Mouse (Mus musculus) megakaryocyte, embryonic 14.5 days (primary cell): Measurements from ENCODE around the gene Tecta.

Source experiments
- FLI1 ChIP-seq: IDR thresholded peaks from 2 replicates; pipeline ENCODE4 v1.6.1; 2012; ENCODE audit warnings: low read length, inconsistent platforms, mixed read lengths
- GATA1 ChIP-seq: IDR thresholded peaks from 3 replicates; pipeline ENCODE4 v1.6.1; 2012; ENCODE audit warnings: mixed read lengths, low read length, inconsistent platforms, borderline replicate concordance

DNA sequence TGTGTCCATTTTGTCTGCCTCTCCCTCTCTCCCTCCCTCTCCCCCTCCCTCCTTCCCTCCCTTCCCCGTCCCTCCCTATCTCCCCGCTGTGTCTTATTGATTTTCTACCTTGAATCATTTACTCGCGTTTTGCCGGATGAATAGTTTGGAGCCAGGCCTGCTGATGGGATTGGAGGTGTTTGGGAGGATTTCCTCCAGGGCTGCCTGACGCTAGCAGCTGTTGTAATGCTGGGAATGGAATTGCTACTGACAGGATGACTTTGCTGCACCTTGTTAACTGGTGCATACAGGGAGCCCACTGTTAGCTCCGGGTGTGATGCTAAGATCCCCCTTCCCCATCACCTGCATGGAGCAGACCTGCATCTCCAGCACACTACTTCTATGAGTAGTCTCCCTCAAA, 106.7 kb downstream of the Tecta start:
- TF ChIP-seq GATA1 (no peak), FLI1 (no peak)
